Mouse (Mus musculus): ENCODE measurements around the gene Pxylp1. TPM values are rescaled to one million over a fixed set of nuclear protein-coding genes. Genes with fewer than 3 reads are reported as not detected.

Gene Pxylp1
- total and polyA plus RNA-seq, 3 experiments: 7.8 to 10.1 (median 8.3) TPM

DNA sequence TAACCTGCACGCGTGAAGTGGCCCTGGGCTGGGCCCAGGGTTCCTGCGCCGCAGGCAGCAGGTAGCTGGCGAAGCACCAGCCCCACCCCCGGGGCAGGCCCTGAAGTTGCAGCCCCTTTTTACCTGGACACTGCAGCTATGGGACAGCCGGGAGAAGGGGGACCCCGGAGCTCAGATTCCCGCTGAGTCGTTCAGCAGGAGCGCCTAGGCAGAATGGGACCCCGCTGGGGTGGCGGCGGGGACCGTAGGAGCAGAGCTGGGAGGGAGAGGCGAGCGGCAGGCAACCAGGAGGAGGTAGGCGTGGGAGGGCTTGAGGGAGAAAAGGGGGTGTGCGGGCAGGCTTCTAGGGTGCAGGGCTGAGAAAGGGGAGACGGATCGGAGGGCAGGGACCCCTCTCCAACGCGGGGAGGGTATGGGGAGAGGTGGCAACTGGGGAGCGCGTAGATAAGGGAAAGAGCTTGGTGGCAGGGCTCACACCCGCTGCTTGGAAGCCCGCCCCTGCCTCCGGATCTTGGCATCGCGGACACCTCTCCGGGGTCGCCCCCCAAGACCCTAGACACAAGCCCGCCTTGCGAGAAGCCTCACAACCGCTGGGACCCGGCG lies 3.6 kb downstream of the Pxylp1 start:
- Histone ChIP-seq H3K36me3 (replicated peaks in 1 of 2; ENCODE audit: control insufficient read depth in 1 of 2, insufficient read depth in 1 of 2, low read length in 1 of 2) (peaks cover 0 to 4% of the 10 kb centered on the region in 2 experiments), H3K9me3 (replicated peaks; ENCODE audit: low read length) (peaks cover 2% of the 10 kb centered on the region), H3K4me2 (ENCODE audit: insufficient read depth, low read depth, poor library complexity, severe bottlenecking) (peak overlapping the region; percentile 74), H3K4me3 (replicated peaks in 1 of 3; ENCODE audit: low read depth in 2 of 3, low read length in 2 of 3, poor library complexity in 1 of 3) (peak overlapping the region; percentile 54 to 70 (median 64)), H3K27ac (ENCODE audit: insufficient read depth, low read depth) (no peak overlapping the region), H3K4me1 (ENCODE audit: control insufficient read depth in 1 of 2, insufficient read depth in 2 of 2) (peaks cover 0 to 18% of the 10 kb centered on the region in 2 experiments; a peak in 2 of 4 replicates), H3K9ac (ENCODE audit: insufficient read depth, low read depth) (peak overlapping the region; percentile 87), H3K27me3 (replicated peaks) (peaks cover 10% of the 10 kb centered on the region), H3K79me2 (replicated peaks; ENCODE audit: control insufficient read depth, extremely low read depth, insufficient read depth, poor library complexity, severe bottlenecking) (no peaks in the 10 kb centered on the region)
- TF ChIP-seq ETS1 (conservative IDR thresholded peaks at IDR 0.05; ENCODE audit: low read depth, low read length) (no peak), MEF2A (IDR thresholded peaks at IDR 0.05; ENCODE audit: borderline replicate concordance, low read depth, low read length) (no peak), MAZ (IDR thresholded peaks at IDR 0.05; ENCODE audit: low read depth, low read length) (no peak), POLR2AphosphoS2 (IDR thresholded peaks at IDR 0.05; ENCODE audit: low read depth, low read length) (no peak), CHD1 (IDR thresholded peaks at IDR 0.05; ENCODE audit: low read depth, low read length) (no peak)
- no peak for DNase-seq (ENCODE audit: extremely low read depth)
- dilution Hi-C loops (cut with MboI; ENCODE audit: extremely low pct_ligation_motif_present, extremely low pct_unique_long_range_greater_than_20kb, low sequenced_read_pairs): no loop called here
- in situ Hi-C loops (cut with MboI; ENCODE audit: low pct_ligation_motif_present, low pct_unique_long_range_greater_than_20kb, low sequenced_read_pairs): no loop called here

DNA sequence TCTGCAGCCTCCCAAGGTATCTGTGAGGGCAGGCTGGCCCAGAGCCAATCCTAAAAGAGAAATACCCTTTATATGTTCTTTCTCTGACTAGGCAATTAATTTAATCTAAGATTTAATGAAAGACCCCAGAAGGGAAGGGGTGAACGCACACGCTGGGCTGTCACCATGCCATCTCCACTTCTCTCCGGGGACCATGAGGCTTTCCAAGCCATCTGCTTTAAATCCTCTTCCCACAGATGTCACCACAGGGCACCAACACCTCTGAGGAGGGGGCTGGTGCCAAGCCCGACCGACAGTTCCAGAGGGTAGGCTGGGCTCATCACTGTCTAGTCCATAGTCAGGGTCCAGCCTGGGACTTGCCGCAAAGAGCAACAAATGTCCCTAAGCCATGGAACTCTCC lies 4.5 kb downstream of the Pxylp1 start:
- Histone ChIP-seq H3K4me2 (ENCODE audit: insufficient read depth, low read depth, poor library complexity, severe bottlenecking) (no peak overlapping the region), H3K4me3 (replicated peaks in 1 of 3; ENCODE audit: low read depth in 2 of 3, low read length in 2 of 3, poor library complexity in 1 of 3) (no peak overlapping the region), H3K27me3 (replicated peaks) (peaks cover 10% of the 10 kb centered on the region), H3K4me1 (ENCODE audit: control insufficient read depth in 1 of 2, insufficient read depth in 2 of 2) (peaks cover 0 to 18% of the 10 kb centered on the region in 2 experiments; a peak in 2 of 4 replicates), H3K9ac (ENCODE audit: insufficient read depth, low read depth) (no peak overlapping the region), H3K9me3 (replicated peaks; ENCODE audit: low read length) (no peaks in the 10 kb centered on the region), H3K27ac (ENCODE audit: insufficient read depth, low read depth) (no peak overlapping the region), H3K36me3 (replicated peaks in 1 of 2; ENCODE audit: control insufficient read depth in 1 of 2, insufficient read depth in 1 of 2, low read length in 1 of 2) (peaks cover 0 to 5% of the 10 kb centered on the region in 2 experiments), H3K79me2 (replicated peaks; ENCODE audit: control insufficient read depth, extremely low read depth, insufficient read depth, poor library complexity, severe bottlenecking) (no peaks in the 10 kb centered on the region)
- DNase-seq (ENCODE audit: extremely low read depth): no peak
- TF ChIP-seq CHD1 (IDR thresholded peaks at IDR 0.05; ENCODE audit: low read depth, low read length): no peak
- in situ Hi-C loops (cut with MboI; ENCODE audit: low pct_ligation_motif_present, low pct_unique_long_range_greater_than_20kb, low sequenced_read_pairs) (no loop called here), dilution Hi-C loops (cut with MboI; ENCODE audit: extremely low pct_ligation_motif_present, extremely low pct_unique_long_range_greater_than_20kb, low sequenced_read_pairs) (no loop called here)

DNA sequence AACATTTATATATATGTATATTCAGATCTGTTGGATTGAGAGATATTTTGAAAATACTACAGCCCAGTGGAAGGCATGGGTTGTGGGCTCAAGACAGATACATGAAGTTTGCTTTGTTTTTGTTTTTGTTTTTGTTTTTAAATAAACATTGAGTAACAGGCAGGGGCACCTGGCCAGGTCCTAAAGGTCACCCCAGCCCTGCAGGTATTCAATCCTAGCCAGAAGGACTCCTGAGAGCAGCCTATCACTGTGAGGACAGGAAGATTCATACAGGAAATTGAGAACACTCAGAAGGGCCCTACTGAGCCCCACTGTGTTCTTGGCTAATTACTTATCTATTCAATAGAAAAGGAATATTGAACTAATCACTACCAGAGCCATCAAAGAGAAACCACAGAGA lies 5.0 kb downstream of the Pxylp1 start:
- Histone ChIP-seq H3K27ac (ENCODE audit: insufficient read depth, low read depth) (no peak overlapping the region), H3K4me2 (ENCODE audit: insufficient read depth, low read depth, poor library complexity, severe bottlenecking) (no peak overlapping the region), H3K79me2 (replicated peaks; ENCODE audit: control insufficient read depth, extremely low read depth, insufficient read depth, poor library complexity, severe bottlenecking) (no peaks in the 10 kb centered on the region), H3K9ac (ENCODE audit: insufficient read depth, low read depth) (no peak overlapping the region), H3K27me3 (replicated peaks) (peaks cover 10% of the 10 kb centered on the region), H3K36me3 (replicated peaks in 1 of 2; ENCODE audit: control insufficient read depth in 1 of 2, insufficient read depth in 1 of 2, low read length in 1 of 2) (peaks cover 0 to 9% of the 10 kb centered on the region in 2 experiments), H3K9me3 (replicated peaks; ENCODE audit: low read length) (no peaks in the 10 kb centered on the region), H3K4me3 (replicated peaks in 1 of 3; ENCODE audit: low read depth in 2 of 3, low read length in 2 of 3, poor library complexity in 1 of 3) (no peak overlapping the region), H3K4me1 (ENCODE audit: control insufficient read depth in 1 of 2, insufficient read depth in 2 of 2) (peaks cover 0 to 18% of the 10 kb centered on the region in 2 experiments; a peak in 2 of 4 replicates)
- dilution Hi-C loops (cut with MboI; ENCODE audit: extremely low pct_ligation_motif_present, extremely low pct_unique_long_range_greater_than_20kb, low sequenced_read_pairs): no loop called here
- in situ Hi-C loops (cut with MboI; ENCODE audit: low pct_ligation_motif_present, low pct_unique_long_range_greater_than_20kb, low sequenced_read_pairs): no loop called here
- DNase-seq (ENCODE audit: extremely low read depth): no peak
- TF ChIP-seq UBTF (IDR thresholded peaks at IDR 0.05; ENCODE audit: low read depth, low read length): no peak
- no peak for TF ChIP-seq PAX5 (IDR thresholded peaks at IDR 0.05; ENCODE audit: low read length)
- TF ChIP-seq JUND (conservative IDR thresholded peaks at IDR 0.05; ENCODE audit: low read depth, low read length): no peak
